Mouse (Mus musculus) kidney, adult 2 months (tissue): Measurements from ENCODE around the gene Tmem52b.

ENCODE experiments used
- CTCF ChIP-seq: fragments of 200-500 bp; conservative IDR thresholded peaks from 2 replicates; pipeline ENCODE4 v1.5.1; 2011; ENCODE audit warnings: low read depth, mild to moderate bottlenecking, control low read depth, low read length, moderate library complexity, mixed read lengths; ENCODE audit not compliant: insufficient read depth, insufficient read length
- POLR2A ChIP-seq: fragments of 200-500 bp; IDR thresholded peaks from one replicate; pipeline ENCODE4 v1.6.1; 2011; ENCODE audit warnings: low read depth, low read length, control low read depth

DNA sequence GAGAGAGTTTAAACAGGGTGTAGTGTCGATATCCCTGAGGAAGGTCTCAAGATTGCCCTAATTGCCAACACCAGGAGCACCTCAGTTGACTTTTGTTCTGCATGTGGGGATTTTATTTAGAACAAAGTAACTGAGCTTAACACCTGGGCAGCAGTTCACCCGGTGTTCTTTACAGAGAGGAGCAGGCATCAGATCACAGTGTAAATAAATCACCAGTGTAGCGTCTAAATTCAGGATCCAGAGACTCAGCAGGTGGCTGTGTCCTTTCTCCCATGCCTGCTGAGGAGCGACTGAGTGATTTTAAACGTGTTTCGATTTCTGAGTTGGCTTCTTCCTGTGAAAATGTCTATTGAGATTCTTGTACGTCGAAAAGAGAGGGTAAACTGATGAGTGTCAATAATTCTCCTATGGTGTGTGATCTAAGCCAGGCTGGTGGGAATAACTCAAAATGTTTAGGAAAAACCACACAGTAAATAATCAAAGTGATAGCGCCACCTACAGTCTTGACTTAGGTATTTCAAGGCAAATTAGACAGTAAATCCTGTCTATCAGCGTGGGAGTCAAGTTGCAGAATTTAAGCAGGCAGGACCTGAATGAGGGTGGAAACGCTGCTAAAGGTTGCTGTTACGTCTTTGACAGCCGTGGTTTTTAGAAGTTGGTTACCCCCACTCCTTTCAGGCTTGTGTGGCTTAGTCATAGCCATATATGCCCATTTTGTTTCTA, 35.8 kb upstream of the Tmem52b start:
- TF ChIP-seq CTCF: 0 out of 2 replicates have a peak, but pooled peaks have one; percentile 14
- TF ChIP-seq POLR2A: no peak
